Mouse (Mus musculus) G1E (cell line): Measurements from ENCODE around the gene Trpv4.

Source experiments
- CTCF ChIP-seq: IDR thresholded peaks from 2 replicates; pipeline ENCODE4 v1.5.1; 2012; ENCODE audit warnings: low read depth, low read length, inconsistent platforms, mixed read lengths
- GATA1 ChIP-seq: IDR thresholded peaks from 2 replicates; pipeline ENCODE4 v1.6.1; 2012; ENCODE audit warnings: borderline replicate concordance, low read length, inconsistent platforms, mixed read lengths
- GATA2 ChIP-seq: IDR thresholded peaks from 2 replicates; pipeline ENCODE4 v1.6.1; 2012; ENCODE audit warnings: low read depth, low read length, inconsistent platforms, borderline replicate concordance

DNA sequence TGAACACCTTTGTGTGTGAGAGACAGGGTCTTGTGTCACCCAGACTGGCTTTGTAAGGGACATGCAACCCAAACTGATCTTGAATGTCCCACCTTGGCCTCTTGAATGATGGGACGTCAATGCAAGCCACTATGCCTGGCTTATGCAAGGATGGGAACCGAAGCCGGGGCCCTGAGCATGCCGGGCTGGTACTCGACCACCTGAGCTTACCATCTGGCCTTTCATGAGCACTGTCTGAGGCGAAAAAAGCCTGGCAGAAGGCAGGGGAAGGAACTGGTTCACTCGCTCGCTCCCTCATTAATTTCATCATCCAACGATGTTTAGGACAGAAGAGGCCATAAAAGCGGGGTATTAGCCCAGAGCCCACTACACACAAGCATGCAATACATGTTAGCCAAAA is 17.4 kb downstream of the Trpv4 start:
- TF ChIP-seq GATA2, result no peak
- TF ChIP-seq CTCF, result no peak
- TF ChIP-seq GATA1, result no peak
